Mouse (Mus musculus): Measurements from ENCODE around the gene Ppp1r12b. TPM values are rescaled to one million over a fixed set of nuclear protein-coding genes. Genes with fewer than 3 reads are reported as not detected.

Ppp1r12b gene
- 6.3 and 6.4 TPM in 2 replicates for polyA plus RNA-seq (2014; fragmentation: Nextera tagmentation; extraction: Ambion mirVana)

DNA sequence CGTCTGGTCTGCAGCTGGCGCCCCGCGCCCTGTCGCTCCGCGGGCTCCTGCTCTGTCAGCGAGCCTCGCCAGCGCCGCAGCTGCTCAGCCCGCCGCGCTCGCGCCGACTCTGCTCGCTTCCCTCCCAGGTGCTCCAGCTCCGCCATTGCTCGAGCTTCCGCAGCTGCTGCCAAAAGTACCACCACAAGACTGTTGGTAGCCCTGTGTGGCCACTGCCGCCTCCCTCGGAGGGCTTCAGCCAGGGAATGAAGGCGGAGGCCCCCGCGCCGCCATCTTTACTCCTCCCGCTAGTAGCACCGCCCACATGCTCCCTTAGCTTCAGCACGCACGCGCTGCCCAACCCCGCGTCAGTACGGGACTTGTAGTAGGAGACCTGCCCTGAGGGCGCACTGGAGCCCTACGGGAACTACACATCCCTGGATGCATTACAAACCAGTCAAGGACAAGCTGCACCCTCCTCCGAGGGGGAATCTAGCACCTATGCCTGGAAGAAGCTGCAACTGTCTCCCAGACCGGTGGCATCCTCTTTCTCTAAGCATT, at the start of gene Ppp1r12b:
Gene Ppp1r12b (minus strand): TSS at position 306 of the 540 bp plus-strand sequence.
- ATAC-seq (ENCODE audit: insufficient number of reproducible peaks, low FRiP score, low TSS enrichment, low read depth): peak; percentile 93

GRCm38 (mm10) chr1:135003346-135003745, 47.6 kb upstream of the Ppp1r12b start:
- Histone ChIP-seq H3K9ac (ENCODE audit: low read length) (no peak overlapping the region), H3K36me3 (ENCODE audit: control insufficient read depth, insufficient read depth, low read length) (no peaks in the 10 kb centered on the region), H3K4me3 (ENCODE audit: low read depth, low read length) (no peak overlapping the region), H3K4me2 (ENCODE audit: low read depth, severe bottlenecking) (no peak overlapping the region), H3K9me3 (ENCODE audit: control insufficient read depth, low read length) (no peaks in the 10 kb centered on the region), H3K27ac (replicated peaks; ENCODE audit: low read depth, low read length) (no peak overlapping the region), H3K27me3 (ENCODE audit: control insufficient read depth, insufficient read depth, low read length) (no peaks in the 10 kb centered on the region), H3K4me1 (ENCODE audit: control insufficient read depth, insufficient read depth, low read length) (no peaks in the 10 kb centered on the region)
- DNase-seq (ENCODE audit: low spot score) (no peak), ATAC-seq (ENCODE audit: insufficient number of reproducible peaks, low FRiP score, low TSS enrichment, low read depth) (no peak)
- 66% methylated on average over 4 of the region's 4 CpGs for WGBS

More for the DNA sequence above, at the start of gene Ppp1r12b:
- DNase-seq (ENCODE audit: low spot score): peak; percentile 94
- Histone ChIP-seq H3K9me3 (ENCODE audit: control insufficient read depth, low read length) (no peaks in the 10 kb centered on the region), H3K27ac (replicated peaks; ENCODE audit: low read depth, low read length) (peak within 1 kb of the TSS; percentile 80), H3K4me2 (ENCODE audit: low read depth, severe bottlenecking) (peak within 1 kb of the TSS; percentile 80), H3K36me3 (ENCODE audit: control insufficient read depth, insufficient read depth, low read length) (no peaks in the 10 kb centered on the region), H3K9ac (ENCODE audit: low read length) (peak within 1 kb of the TSS; percentile 86), H3K4me1 (ENCODE audit: control insufficient read depth, insufficient read depth, low read length) (no peaks in the 10 kb centered on the region), H3K27me3 (ENCODE audit: control insufficient read depth, insufficient read depth, low read length) (no peaks in the 10 kb centered on the region), H3K4me3 (ENCODE audit: low read depth, low read length) (peak within 1 kb of the TSS; percentile 87)
- under 1% methylated on average over 39 of the region's 39 CpGs for WGBS

DNA sequence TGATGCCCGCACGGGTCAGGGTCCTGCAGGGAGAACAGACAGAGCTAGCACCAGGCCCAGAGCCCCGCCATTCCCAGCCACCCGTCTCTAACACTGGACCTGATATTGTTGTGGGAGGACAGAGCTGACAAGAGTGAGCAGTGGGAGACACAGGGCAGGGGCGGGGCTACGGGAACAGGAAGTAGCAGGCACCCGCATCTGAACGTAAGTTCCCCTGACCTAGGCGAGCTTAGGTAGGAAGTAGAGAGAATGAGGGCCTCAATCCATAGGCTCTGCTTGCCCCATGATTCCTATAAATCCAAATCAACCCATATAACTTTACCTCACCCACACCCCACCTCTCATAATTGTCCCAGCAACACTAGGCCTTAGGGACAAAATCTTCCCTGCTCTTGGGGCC, 44.8 kb upstream of the Ppp1r12b start:
- WGBS: 87% methylated on average over 9 of the region's 9 CpGs

GRCm38 (mm10) chr1:134998231-134998630, 42.5 kb upstream of the Ppp1r12b start:
- Histone ChIP-seq H3K4me1 (ENCODE audit: control insufficient read depth, insufficient read depth, low read length) (no peaks in the 10 kb centered on the region), H3K27ac (replicated peaks; ENCODE audit: low read depth, low read length) (no peak overlapping the region), H3K27me3 (ENCODE audit: control insufficient read depth, insufficient read depth, low read length) (no peaks in the 10 kb centered on the region), H3K9me3 (ENCODE audit: control insufficient read depth, low read length) (no peaks in the 10 kb centered on the region), H3K4me3 (ENCODE audit: low read depth, low read length) (no peak overlapping the region), H3K9ac (ENCODE audit: low read length) (no peak overlapping the region), H3K4me2 (ENCODE audit: low read depth, severe bottlenecking) (no peak overlapping the region), H3K36me3 (ENCODE audit: control insufficient read depth, insufficient read depth, low read length) (no peaks in the 10 kb centered on the region)
- WGBS: 87% methylated on average over 8 of the region's 8 CpGs
- no peak for ATAC-seq (ENCODE audit: insufficient number of reproducible peaks, low FRiP score, low TSS enrichment, low read depth)
- no peak for DNase-seq (ENCODE audit: low spot score)

More for the DNA sequence above, 44.8 kb upstream of the Ppp1r12b start:
- Histone ChIP-seq H3K27me3 (ENCODE audit: control insufficient read depth, insufficient read depth, low read length) (no peaks in the 10 kb centered on the region), H3K4me1 (ENCODE audit: control insufficient read depth, insufficient read depth, low read length) (no peaks in the 10 kb centered on the region), H3K9ac (ENCODE audit: low read length) (no peak overlapping the region), H3K9me3 (ENCODE audit: control insufficient read depth, low read length) (no peaks in the 10 kb centered on the region), H3K27ac (replicated peaks; ENCODE audit: low read depth, low read length) (no peak overlapping the region), H3K4me2 (ENCODE audit: low read depth, severe bottlenecking) (no peak overlapping the region), H3K36me3 (ENCODE audit: control insufficient read depth, insufficient read depth, low read length) (no peaks in the 10 kb centered on the region), H3K4me3 (ENCODE audit: low read depth, low read length) (no peak overlapping the region)
- ATAC-seq (ENCODE audit: insufficient number of reproducible peaks, low FRiP score, low TSS enrichment, low read depth) (no peak), DNase-seq (ENCODE audit: low spot score) (no peak)

DNA sequence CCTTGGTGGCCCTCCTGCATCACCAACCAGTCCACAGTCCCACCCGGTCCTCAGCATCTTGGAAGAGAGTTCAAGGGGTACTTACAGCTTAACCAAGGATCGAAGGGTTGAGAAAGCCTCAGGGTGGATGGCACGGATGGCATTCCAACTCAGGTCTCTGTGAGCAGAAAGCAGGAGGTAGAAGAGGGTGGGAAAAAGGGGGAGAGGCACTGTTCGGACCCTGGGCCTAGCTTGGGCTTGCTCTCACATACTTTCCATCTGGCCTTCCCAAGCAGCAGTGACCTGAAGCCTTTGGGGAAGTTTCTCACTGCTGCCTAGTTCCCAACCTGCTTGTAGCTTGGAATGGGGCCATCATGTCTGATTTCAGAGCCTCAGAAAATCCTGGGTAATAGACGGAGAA, 41.8 kb upstream of the Ppp1r12b start:
- no peak for DNase-seq (ENCODE audit: low spot score)
- Histone ChIP-seq H3K9ac (ENCODE audit: low read length) (no peak overlapping the region), H3K4me1 (ENCODE audit: control insufficient read depth, insufficient read depth, low read length) (no peaks in the 10 kb centered on the region), H3K9me3 (ENCODE audit: control insufficient read depth, low read length) (no peaks in the 10 kb centered on the region), H3K36me3 (ENCODE audit: control insufficient read depth, insufficient read depth, low read length) (no peaks in the 10 kb centered on the region), H3K4me2 (ENCODE audit: low read depth, severe bottlenecking) (no peak overlapping the region), H3K27me3 (ENCODE audit: control insufficient read depth, insufficient read depth, low read length) (no peaks in the 10 kb centered on the region), H3K27ac (replicated peaks; ENCODE audit: low read depth, low read length) (no peak overlapping the region), H3K4me3 (ENCODE audit: low read depth, low read length) (no peak overlapping the region)
- no peak for ATAC-seq (ENCODE audit: insufficient number of reproducible peaks, low FRiP score, low TSS enrichment, low read depth)
- WGBS: 80% methylated on average over 5 of the region's 5 CpGs

DNA sequence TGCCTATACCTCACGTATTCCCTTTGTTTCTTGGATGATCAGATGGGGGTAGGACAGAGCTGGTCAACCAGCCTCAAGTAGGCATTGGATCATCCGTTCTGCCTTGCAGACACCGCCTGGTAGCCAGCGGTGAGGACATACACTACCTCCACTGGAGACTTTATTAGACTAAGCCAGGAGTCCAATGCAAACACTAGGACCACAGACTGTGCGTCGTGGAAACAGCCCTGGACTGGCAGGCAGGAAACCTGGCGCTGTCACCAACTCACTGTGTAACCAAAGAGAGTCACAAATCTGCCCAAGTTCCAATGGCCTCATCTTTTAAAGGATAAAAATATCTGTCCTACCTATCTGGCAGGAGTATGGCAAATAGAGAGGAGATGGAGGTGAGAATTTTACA, 40.7 kb upstream of the Ppp1r12b start:
- no peak overlapping the region for H3K9ac ChIP-seq (ENCODE audit: low read length)
- DNase-seq (ENCODE audit: low spot score) (no peak), ATAC-seq (ENCODE audit: insufficient number of reproducible peaks, low FRiP score, low TSS enrichment, low read depth) (no peak)
- H3K4me1 ChIP-seq (ENCODE audit: control insufficient read depth, insufficient read depth, low read length): peaks cover 9% of the 10 kb centered on the region
- H3K36me3 ChIP-seq (ENCODE audit: control insufficient read depth, insufficient read depth, low read length): no peaks in the 10 kb centered on the region
- WGBS: 83% methylated on average over 7 of the region's 7 CpGs
- no peaks in the 10 kb centered on the region for H3K9me3 ChIP-seq (ENCODE audit: control insufficient read depth, low read length)
- H3K4me2 ChIP-seq (ENCODE audit: low read depth, severe bottlenecking): no peak overlapping the region
- H3K27me3 ChIP-seq (ENCODE audit: control insufficient read depth, insufficient read depth, low read length): no peaks in the 10 kb centered on the region
- no peak overlapping the region for H3K4me3 ChIP-seq (ENCODE audit: low read depth, low read length)
- H3K27ac ChIP-seq (replicated peaks; ENCODE audit: low read depth, low read length): no peak overlapping the region

GRCm38 (mm10) chr1:134995954-134996353, 40.2 kb upstream of the Ppp1r12b start:
- Histone ChIP-seq H3K4me1 (ENCODE audit: control insufficient read depth, insufficient read depth, low read length) (peaks cover 9% of the 10 kb centered on the region), H3K36me3 (ENCODE audit: control insufficient read depth, insufficient read depth, low read length) (no peaks in the 10 kb centered on the region), H3K4me2 (ENCODE audit: low read depth, severe bottlenecking) (no peak overlapping the region), H3K9me3 (ENCODE audit: control insufficient read depth, low read length) (no peaks in the 10 kb centered on the region), H3K4me3 (ENCODE audit: low read depth, low read length) (no peak overlapping the region), H3K27ac (replicated peaks; ENCODE audit: low read depth, low read length) (no peak overlapping the region), H3K27me3 (ENCODE audit: control insufficient read depth, insufficient read depth, low read length) (no peaks in the 10 kb centered on the region), H3K9ac (ENCODE audit: low read length) (no peak overlapping the region)
- no peak for DNase-seq (ENCODE audit: low spot score)
- ATAC-seq (ENCODE audit: insufficient number of reproducible peaks, low FRiP score, low TSS enrichment, low read depth): peak; percentile 22; the same call in 1 of the 2 replicates
- WGBS: 16% methylated on average over 1 of the region's 1 CpGs

DNA sequence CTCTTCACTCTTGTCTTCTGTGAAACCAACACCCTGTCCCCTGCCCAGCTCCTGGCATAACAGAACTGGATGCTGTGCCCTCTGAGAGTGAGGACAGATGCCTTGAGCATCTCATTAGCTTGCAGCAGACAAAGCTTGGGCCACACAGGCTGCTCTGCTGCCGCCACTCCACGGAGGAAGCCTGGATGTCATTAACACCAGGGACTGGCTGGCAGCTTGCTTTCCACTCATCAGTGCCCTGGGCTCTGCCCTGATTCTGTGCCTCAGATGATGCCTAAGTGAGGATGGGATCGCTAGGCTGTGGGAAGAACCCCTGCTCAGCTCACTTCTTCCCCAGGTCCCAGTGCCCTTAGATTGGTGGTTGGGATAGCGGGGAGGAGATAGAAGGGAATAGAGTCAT, 39.7 kb upstream of the Ppp1r12b start:
- no peak overlapping the region for H3K9ac ChIP-seq (ENCODE audit: low read length)

GRCm38 (mm10) chr1:134994739-134995138, 39.0 kb upstream of the Ppp1r12b start:
- Histone ChIP-seq H3K9ac (ENCODE audit: low read length) (no peak overlapping the region), H3K4me1 (ENCODE audit: control insufficient read depth, insufficient read depth, low read length) (peaks cover 9% of the 10 kb centered on the region), H3K36me3 (ENCODE audit: control insufficient read depth, insufficient read depth, low read length) (no peaks in the 10 kb centered on the region), H3K4me2 (ENCODE audit: low read depth, severe bottlenecking) (no peak overlapping the region), H3K4me3 (ENCODE audit: low read depth, low read length) (no peak overlapping the region), H3K9me3 (ENCODE audit: control insufficient read depth, low read length) (no peaks in the 10 kb centered on the region), H3K27ac (replicated peaks; ENCODE audit: low read depth, low read length) (no peak overlapping the region), H3K27me3 (ENCODE audit: control insufficient read depth, insufficient read depth, low read length) (no peaks in the 10 kb centered on the region)
- 81% methylated on average over 3 of the region's 3 CpGs for whole genome bisulfite sequencing
- ATAC-seq (ENCODE audit: insufficient number of reproducible peaks, low FRiP score, low TSS enrichment, low read depth) (no peak), DNase-seq (ENCODE audit: low spot score) (no peak)

More for the DNA sequence above, 39.7 kb upstream of the Ppp1r12b start:
- Histone ChIP-seq H3K9me3 (ENCODE audit: control insufficient read depth, low read length) (no peaks in the 10 kb centered on the region), H3K4me2 (ENCODE audit: low read depth, severe bottlenecking) (no peak overlapping the region), H3K27ac (replicated peaks; ENCODE audit: low read depth, low read length) (no peak overlapping the region), H3K27me3 (ENCODE audit: control insufficient read depth, insufficient read depth, low read length) (no peaks in the 10 kb centered on the region), H3K4me3 (ENCODE audit: low read depth, low read length) (no peak overlapping the region), H3K4me1 (ENCODE audit: control insufficient read depth, insufficient read depth, low read length) (peaks cover 9% of the 10 kb centered on the region), H3K36me3 (ENCODE audit: control insufficient read depth, insufficient read depth, low read length) (no peaks in the 10 kb centered on the region)
- 50% methylated on average over 4 of the region's 4 CpGs for WGBS
- ATAC-seq (ENCODE audit: insufficient number of reproducible peaks, low FRiP score, low TSS enrichment, low read depth) (no peak), DNase-seq (ENCODE audit: low spot score) (no peak)

Data from limb, embryonic 11.5 days (tissue).